Mouse (Mus musculus): ENCODE measurements around the gene Rai1. TPM values are rescaled to one million over a fixed set of nuclear protein-coding genes. Genes with fewer than 3 reads are reported as not detected.

Gene Rai1
- polyA plus RNA-seq, 1 experiment from 2014 or later: 37.8 TPM

GRCm38 (mm10) chr11:60225874-60226273 is 121.1 kb downstream of the Rai1 start:
- Histone ChIP-seq H3K4me1 (ENCODE audit: insufficient read depth) (peaks cover 9% of the 10 kb centered on the region; the same call in 1 of the 2 replicates), H3K9me3 (ENCODE audit: low read depth, low read length) (no peaks in the 10 kb centered on the region), H3K27ac (ENCODE audit: low read depth) (no peak overlapping the region), H3K36me3 (ENCODE audit: insufficient read depth) (0 out of 2 replicates have a peak, but pooled peaks cover 3% of the 10 kb centered on the region), H3K4me3 (ENCODE audit: low read depth, low read length) (no peak overlapping the region), H3K27me3 (ENCODE audit: insufficient read depth, low read length) (no peaks in the 10 kb centered on the region), H3K4me2 (no peak overlapping the region), H3K9ac (no peak overlapping the region)
- 74% methylated on average over 1 of the region's 1 CpGs for WGBS
- DNase-seq: no peak
- no peak for TF ChIP-seq CTCF (IDR thresholded peaks at IDR 0.05; ENCODE audit: low read depth)
- no peak for ATAC-seq (ENCODE audit: insufficient read depth)

GRCm38 (mm10) chr11:60228525-60228924 is 123.7 kb downstream of the Rai1 start:
- peaks cover 17% of the 10 kb centered on the region for H3K4me1 ChIP-seq (ENCODE audit: insufficient read depth)
- 55% methylated on average over 3 of the region's 3 CpGs for WGBS
- no peak for DNase-seq

GRCm38 (mm10) chr11:60229821-60230220 is 125.0 kb downstream of the Rai1 start:
- 63% methylated on average over 13 of the region's 13 CpGs for WGBS
- Histone ChIP-seq H3K27ac (ENCODE audit: low read depth) (peak overlapping the region; percentile 38; the same call in 1 of the 2 replicates), H3K9me3 (ENCODE audit: low read depth, low read length) (no peaks in the 10 kb centered on the region), H3K4me1 (ENCODE audit: insufficient read depth) (peaks cover 17% of the 10 kb centered on the region), H3K9ac (no peak overlapping the region), H3K4me2 (no peak overlapping the region), H3K36me3 (ENCODE audit: insufficient read depth) (0 out of 2 replicates have a peak, but pooled peaks cover 3% of the 10 kb centered on the region), H3K27me3 (ENCODE audit: insufficient read depth, low read length) (no peaks in the 10 kb centered on the region), H3K4me3 (ENCODE audit: low read depth, low read length) (no peak overlapping the region)
- no peak for TF ChIP-seq CTCF (IDR thresholded peaks at IDR 0.05; ENCODE audit: low read depth)
- DNase-seq (no peak), ATAC-seq (ENCODE audit: insufficient read depth) (no peak)

More at GRCm38 (mm10) chr11:60228525-60228924, 123.7 kb downstream of the Rai1 start:
- no peak overlapping the region for H3K27ac ChIP-seq (ENCODE audit: low read depth)
- no peak for ATAC-seq (ENCODE audit: insufficient read depth)
- H3K36me3 ChIP-seq (ENCODE audit: insufficient read depth): 0 out of 2 replicates have a peak, but pooled peaks cover 3% of the 10 kb centered on the region
- no peaks in the 10 kb centered on the region for H3K9me3 ChIP-seq (ENCODE audit: low read depth, low read length)
- H3K4me2 ChIP-seq: no peak overlapping the region
- H3K4me3 ChIP-seq (ENCODE audit: low read depth, low read length): no peak overlapping the region
- TF ChIP-seq CTCF (IDR thresholded peaks at IDR 0.05; ENCODE audit: low read depth): no peak
- H3K27me3 ChIP-seq (ENCODE audit: insufficient read depth, low read length): no peaks in the 10 kb centered on the region
- H3K9ac ChIP-seq: no peak overlapping the region

- TF ChIP-seq CTCF (IDR thresholded peaks at IDR 0.05; ENCODE audit: low read depth): no peak
- DNase-seq: no peak
- H3K9me3 ChIP-seq (ENCODE audit: low read depth, low read length): no peaks in the 10 kb centered on the region
- no peak for ATAC-seq (ENCODE audit: insufficient read depth)
- no peak overlapping the region for H3K9ac ChIP-seq
- no peak overlapping the region for H3K4me2 ChIP-seq
- H3K4me3 ChIP-seq (ENCODE audit: low read depth, low read length): no peak overlapping the region
- peaks cover 17% of the 10 kb centered on the region for H3K4me1 ChIP-seq (ENCODE audit: insufficient read depth)
- H3K27me3 ChIP-seq (ENCODE audit: insufficient read depth, low read length): no peaks in the 10 kb centered on the region
- peak overlapping the region; percentile 42; the same call in 1 of the 2 replicates for H3K27ac ChIP-seq (ENCODE audit: low read depth)
- 0 out of 2 replicates have a peak, but pooled peaks cover 3% of the 10 kb centered on the region for H3K36me3 ChIP-seq (ENCODE audit: insufficient read depth)
- WGBS: 91% methylated on average over 7 of the region's 7 CpGs
These were observed 125.7 kb downstream of the Rai1 start for GRCm38 (mm10) chr11:60230512-60230911.

GRCm38 (mm10) chr11:60231326-60231725 is 126.5 kb downstream of the Rai1 start:
- no peak overlapping the region for H3K4me3 ChIP-seq (ENCODE audit: low read depth, low read length)
- H3K27ac ChIP-seq (ENCODE audit: low read depth): 0 out of 2 replicates have a peak overlapping the region, but pooled peaks have one; percentile 8
- H3K36me3 ChIP-seq (ENCODE audit: insufficient read depth): peaks cover 3% of the 10 kb centered on the region; the same call in 1 of the 2 replicates
- H3K27me3 ChIP-seq (ENCODE audit: insufficient read depth, low read length): no peaks in the 10 kb centered on the region
- H3K4me2 ChIP-seq: no peak overlapping the region
- no peaks in the 10 kb centered on the region for H3K9me3 ChIP-seq (ENCODE audit: low read depth, low read length)
- peaks cover 17% of the 10 kb centered on the region for H3K4me1 ChIP-seq (ENCODE audit: insufficient read depth)
- no peak for TF ChIP-seq CTCF (IDR thresholded peaks at IDR 0.05; ENCODE audit: low read depth)
- 67% methylated on average over 3 of the region's 3 CpGs for WGBS
- ATAC-seq (ENCODE audit: insufficient read depth) (no peak), DNase-seq (no peak)
- H3K9ac ChIP-seq: no peak overlapping the region

GRCm38 (mm10) chr11:60231951-60232350 is 127.1 kb downstream of the Rai1 start:
- Histone ChIP-seq H3K9ac (no peak overlapping the region; the same call in 1 of the 2 replicates), H3K36me3 (ENCODE audit: insufficient read depth) (peaks cover 7% of the 10 kb centered on the region; the same call in 1 of the 2 replicates)
- TF ChIP-seq CTCF (IDR thresholded peaks at IDR 0.05; ENCODE audit: low read depth): no peak

GRCm38 (mm10) chr11:60232441-60233058 is 127.7 kb downstream of the Rai1 start:
- no peak for DNase-seq
- Histone ChIP-seq H3K9ac (peak overlapping the region; percentile 6; the same call in 1 of the 2 replicates), H3K4me1 (ENCODE audit: insufficient read depth) (peaks cover 17% of the 10 kb centered on the region), H3K27ac (ENCODE audit: low read depth) (peak overlapping the region; percentile 46; the same call in 1 of the 2 replicates), H3K9me3 (ENCODE audit: low read depth, low read length) (no peaks in the 10 kb centered on the region), H3K4me2 (no peak overlapping the region), H3K27me3 (ENCODE audit: insufficient read depth, low read length) (no peaks in the 10 kb centered on the region), H3K36me3 (ENCODE audit: insufficient read depth) (peaks cover 7% of the 10 kb centered on the region; the same call in 1 of the 2 replicates), H3K4me3 (ENCODE audit: low read depth, low read length) (no peak overlapping the region)
- TF ChIP-seq CTCF (IDR thresholded peaks at IDR 0.05; ENCODE audit: low read depth): no peak
- WGBS: 61% methylated on average over 14 of the region's 14 CpGs
- ATAC-seq (ENCODE audit: insufficient read depth): no peak

More at GRCm38 (mm10) chr11:60231951-60232350, 127.1 kb downstream of the Rai1 start:
- no peak for ATAC-seq (ENCODE audit: insufficient read depth)
- H3K4me1 ChIP-seq (ENCODE audit: insufficient read depth): peaks cover 17% of the 10 kb centered on the region
- H3K4me2 ChIP-seq: no peak overlapping the region
- H3K4me3 ChIP-seq (ENCODE audit: low read depth, low read length): no peak overlapping the region
- H3K9me3 ChIP-seq (ENCODE audit: low read depth, low read length): no peaks in the 10 kb centered on the region
- H3K27me3 ChIP-seq (ENCODE audit: insufficient read depth, low read length): no peaks in the 10 kb centered on the region
- peak overlapping the region; percentile 8; the same call in 1 of the 2 replicates for H3K27ac ChIP-seq (ENCODE audit: low read depth)
- DNase-seq: no peak
- 24% methylated on average over 4 of the region's 4 CpGs for WGBS

Data from lung, embryonic 14.5 days (tissue).